Mouse (Mus musculus) spleen, postnatal 14 days (tissue): ENCODE measurements around the gene Ssr1.

ENCODE experiments used
- DNase-seq, 2 experiments: peaks; one replicate each; pipeline ENCODE4 v3.0.0; 2021 to 2022; ENCODE audit warnings: low spot score in 2 of 2

Gene Ssr1

GRCm38 (mm10) chr13:37980346-37980745 is 13.7 kb downstream of the Ssr1 start:
- no peak for DNase-seq

- DNase-seq, result no peak
Measured at GRCm38 (mm10) chr13:37979506-37979905, 14.5 kb downstream of the Ssr1 start.

DNA sequence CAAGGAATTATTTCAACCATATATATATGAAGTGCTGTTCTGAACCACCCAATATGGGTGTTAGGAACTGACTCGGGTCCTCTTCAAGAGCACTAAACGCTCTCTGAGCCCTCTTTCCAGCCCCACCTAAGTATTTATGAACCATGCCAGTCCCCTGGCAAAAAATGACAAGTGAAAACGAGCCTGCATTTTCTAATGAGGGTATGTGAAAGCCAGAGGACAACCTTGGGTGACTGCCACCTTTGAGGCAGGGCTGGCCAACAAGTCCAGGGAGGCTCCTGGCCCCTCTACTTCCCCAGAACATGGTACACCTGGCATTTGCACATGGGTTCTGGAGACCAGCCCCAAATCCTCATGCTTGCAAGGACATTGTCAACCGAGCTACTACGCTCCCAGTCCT is 19.3 kb downstream of the Ssr1 start:
- DNase-seq, result no peak

GRCm38 (mm10) chr13:37974036-37974435 is 20.0 kb downstream of the Ssr1 start:
- no peak for DNase-seq

- no peak for DNase-seq
Measured at GRCm38 (mm10) chr13:37970887-37971530, 23.0 kb downstream of the Ssr1 start.

GRCm38 (mm10) chr13:37969988-37970387 is 24.0 kb downstream of the Ssr1 start:
- no peak for DNase-seq

- DNase-seq, result peak; percentile 75 to 89
Measured at GRCm38 (mm10) chr13:37969337-37969736, 24.7 kb downstream of the Ssr1 start.

DNA sequence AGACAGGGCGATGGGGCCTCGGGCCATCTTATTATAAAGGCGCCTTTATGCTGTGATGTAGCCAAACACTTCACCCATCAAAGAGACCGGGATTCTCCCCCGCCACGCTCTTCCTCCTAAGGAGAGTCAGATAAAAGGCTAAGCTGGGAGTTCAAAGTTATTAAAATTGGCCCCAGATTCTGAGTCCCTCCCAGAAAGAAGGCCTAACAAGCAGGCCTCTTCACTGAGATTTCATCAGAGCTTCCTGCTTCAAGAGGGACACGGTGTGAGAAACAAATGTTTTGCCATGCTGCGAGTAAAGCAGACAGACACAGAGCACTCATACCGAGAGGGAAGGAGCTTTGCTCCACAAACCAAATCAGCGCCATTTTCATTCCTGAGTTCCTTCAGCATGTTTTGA is 26.5 kb downstream of the Ssr1 start:
- DNase-seq, result no peak

- DNase-seq, result peak in 1 of 2 experiments; percentile 11
Measured at GRCm38 (mm10) chr13:37967052-37967437, 27.0 kb downstream of the Ssr1 start.

- DNase-seq, result peak in 1 of 2 experiments; percentile 29
Measured at GRCm38 (mm10) chr13:37966256-37967051, 27.6 kb downstream of the Ssr1 start.

- peak in 1 of 2 experiments; percentile 21 for DNase-seq
Measured at GRCm38 (mm10) chr13:37965126-37965914, 28.7 kb downstream of the Ssr1 start.

DNA sequence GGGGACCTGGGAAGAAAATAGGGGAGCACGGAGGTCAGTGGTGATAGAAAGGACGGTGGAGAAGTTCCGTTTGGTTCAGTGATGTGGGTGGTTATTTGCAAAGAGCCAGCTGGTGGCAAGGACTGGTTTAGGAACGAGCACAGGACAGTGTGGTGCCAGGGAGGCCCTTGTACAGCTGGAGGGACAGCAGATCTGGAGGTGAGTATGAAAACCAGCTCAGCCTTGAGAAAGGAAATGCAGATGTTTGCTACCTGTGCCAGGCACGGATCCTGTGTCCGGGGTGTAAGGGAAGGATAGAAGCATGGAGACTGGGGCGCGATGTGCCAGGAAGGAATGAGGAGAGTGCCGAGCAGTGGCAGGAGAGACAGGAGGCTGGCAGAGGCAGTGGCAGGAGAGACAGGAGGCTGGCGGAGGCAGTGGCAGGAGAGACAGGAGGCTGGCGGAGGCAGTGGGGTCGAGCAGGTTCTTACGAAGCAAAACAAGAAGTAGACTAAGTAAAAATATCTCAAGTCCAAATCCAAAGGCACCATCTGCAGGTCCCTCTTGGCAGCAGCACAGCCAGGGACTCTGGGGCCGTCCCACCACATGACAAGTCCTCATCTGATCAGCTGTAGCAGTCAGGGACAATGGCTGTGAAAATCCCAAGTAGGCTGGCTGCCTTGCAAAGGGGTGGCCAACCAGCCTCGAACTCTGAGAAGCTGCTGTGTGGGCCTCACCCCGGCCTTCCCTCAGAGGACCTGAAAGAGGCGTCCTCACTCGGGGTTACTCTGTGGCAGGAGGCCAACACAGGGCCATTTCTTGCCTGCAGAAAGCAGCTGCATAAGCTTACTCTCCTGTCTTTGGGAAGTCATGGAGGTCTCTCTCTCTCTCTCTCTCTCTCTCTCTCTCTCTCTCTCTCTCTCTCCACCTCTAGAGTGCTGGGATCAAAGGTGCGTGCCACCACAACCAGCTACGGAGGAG is 29.6 kb downstream of the Ssr1 start:
- DNase-seq, result no peak

DNA sequence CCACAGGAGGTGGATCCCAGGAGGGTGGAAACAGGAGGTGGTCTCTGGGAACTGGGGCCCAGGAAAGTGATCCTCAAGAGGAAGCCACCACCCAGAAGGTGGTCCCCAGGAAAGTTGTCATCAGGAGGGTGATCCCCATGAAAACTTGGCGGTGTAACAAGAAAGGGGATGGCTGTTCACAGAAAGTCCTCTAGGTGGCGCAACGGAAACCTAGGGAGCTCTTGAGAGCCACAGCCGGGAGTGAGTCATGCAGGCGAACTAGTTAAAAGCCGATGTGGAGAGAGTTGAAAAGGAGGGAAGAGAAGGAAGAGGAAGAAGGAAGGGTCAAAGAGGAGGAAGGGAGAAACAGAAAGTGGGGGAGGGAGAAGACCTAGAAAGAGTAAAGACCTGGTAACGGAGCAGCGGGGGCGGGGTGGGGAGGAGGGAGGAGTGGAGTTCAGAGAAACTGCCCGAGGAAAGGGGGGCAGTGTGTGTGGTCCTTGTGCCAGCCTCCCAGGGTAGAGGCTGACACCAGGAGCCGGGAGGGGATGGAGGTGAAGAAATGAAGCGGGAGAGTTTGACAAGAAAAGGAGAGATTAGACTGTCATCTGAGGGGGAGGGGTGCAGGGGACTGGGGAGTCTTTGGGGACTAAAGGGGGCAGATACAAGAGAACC is 30.5 kb downstream of the Ssr1 start:
- DNase-seq, result peak; percentile 43 to 77

DNA sequence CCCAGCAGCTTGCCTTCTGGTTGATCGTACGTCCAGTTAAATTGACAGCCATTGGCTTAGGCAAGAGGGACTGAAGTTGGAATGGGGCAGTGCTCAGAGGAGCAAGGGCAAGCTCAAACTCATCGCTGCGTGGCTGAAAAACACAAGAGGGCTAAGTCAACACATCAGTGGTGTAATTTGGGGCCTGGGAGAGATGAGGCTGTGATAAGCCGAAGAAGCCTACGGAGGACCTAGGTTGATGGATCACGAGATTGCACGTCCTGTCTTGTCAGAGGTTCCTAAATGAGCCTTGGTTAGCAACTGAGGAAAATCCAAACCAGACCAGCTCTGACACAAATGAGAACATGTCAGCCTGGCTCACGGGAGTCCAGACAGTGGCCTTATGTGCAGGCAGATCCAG is 31.5 kb downstream of the Ssr1 start:
- no peak for DNase-seq

DNA sequence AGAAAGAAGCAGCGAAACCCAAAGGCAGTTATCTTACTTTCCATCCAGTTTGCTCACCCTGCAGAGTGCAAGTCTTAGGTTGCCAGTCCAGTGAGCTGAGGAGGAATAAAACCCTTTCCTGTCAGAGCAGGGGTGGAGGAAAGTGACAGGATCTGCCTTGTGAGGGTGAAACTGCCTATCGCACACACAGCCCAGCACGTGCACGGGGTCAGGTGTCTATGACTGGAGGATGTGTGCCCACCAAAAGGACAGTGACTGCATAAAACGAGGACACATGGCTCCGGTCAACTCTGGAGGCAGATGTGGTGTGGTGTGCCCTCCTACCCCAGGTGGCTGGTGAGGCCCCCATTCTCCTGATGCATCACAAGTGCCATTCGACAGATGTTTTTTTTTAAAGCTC is 34.1 kb downstream of the Ssr1 start:
- no peak for DNase-seq

GRCm38 (mm10) chr13:37959239-37959907 is 34.6 kb downstream of the Ssr1 start:
- no peak for DNase-seq

DNA sequence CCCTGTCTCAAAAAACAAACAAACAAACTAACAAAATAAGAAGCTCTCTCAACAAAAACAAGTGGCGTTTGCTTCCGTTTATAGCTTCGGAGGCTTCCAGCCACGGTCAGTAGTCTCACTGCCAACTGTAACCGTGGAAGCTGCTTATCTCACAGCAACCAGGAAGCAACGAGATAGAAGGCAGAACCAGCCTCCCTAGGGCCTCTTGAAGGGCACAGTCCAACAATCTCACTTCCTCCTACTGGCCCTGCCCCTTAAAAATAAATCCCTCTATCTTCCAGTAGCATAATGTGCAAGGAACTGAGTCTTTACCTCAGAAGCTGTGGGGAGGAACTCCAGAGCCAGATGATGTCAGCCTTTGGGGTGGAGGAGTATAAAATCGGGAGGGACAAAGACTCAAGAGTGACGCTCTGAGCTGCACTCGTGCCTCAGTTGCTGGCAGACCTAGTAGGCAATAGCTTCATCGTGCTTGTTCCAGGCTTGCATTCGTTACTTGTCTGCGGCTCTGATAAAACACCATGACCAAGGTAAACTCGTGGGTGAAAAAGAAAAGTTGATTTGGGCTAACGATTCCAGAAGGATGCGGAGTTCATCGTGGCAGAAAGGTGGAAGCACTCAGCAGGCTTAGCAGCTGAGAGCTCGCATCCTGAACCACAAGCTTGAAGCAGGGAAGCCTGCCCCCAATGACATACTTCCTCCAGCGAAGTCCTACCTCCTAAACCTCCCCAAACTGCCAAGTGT is 35.3 kb downstream of the Ssr1 start:
- no peak for DNase-seq

DNA sequence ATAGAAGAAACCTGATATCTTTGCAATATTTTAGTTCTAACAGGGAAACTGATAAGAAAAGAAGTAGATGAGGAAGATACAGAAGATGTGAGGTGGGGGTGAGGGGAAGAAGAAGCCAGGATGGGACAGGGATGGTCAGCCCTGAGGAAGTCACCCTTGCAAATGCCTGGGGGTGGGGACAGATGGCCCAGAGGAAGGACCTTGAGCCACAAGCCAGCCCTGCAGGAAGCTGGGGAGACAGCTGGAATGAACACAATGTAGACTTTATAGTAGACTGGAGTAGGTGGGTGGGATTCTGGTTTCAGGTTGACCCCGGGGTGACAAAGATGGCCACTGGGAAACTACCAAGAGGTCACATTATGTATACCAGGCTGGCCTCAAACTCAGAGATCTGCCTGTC is 39.7 kb downstream of the Ssr1 start:
- no peak for DNase-seq

DNA sequence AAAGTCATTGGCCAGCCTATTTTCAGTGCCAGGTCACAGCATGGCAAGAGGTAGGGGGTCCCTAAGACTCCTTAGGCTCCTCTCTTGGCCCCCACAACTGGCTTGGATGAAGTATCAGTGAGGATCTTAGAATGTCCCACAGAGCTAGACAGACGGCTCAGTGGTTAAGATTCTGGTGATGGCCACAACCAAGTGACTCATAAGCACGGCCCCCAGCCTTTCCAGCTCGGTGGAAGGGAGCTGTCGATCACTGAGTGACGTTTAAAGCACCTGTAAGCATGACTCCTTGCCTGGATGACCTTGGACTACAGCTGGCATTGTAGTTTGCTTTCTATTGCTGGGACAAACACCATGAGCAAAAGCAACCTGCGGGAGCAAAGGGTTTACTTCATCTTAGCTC is 41.0 kb downstream of the Ssr1 start:
- no peak for DNase-seq

DNA sequence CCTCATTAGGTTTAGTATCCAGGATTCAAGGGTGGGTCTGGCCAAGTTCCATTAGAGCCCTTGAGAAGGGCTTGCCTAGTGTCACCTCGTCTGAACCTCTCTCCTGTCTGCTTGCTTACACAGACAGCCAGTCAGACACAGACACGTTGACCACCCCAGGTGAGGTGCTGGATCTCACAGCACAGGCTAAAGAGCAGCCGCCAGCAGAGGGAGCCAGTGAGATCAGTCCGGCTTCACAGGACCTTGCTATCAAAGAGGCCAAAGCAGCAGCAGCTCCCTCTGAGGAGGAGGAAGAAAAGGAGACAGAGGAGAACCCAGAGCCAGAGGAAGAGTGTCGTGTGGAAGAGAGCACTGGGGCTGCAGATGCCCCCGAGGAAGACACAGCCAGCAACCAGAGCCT is 47.3 kb downstream of the Ssr1 start:
- DNase-seq, result peak; percentile 62 to 81
